Mouse (Mus musculus): Measurements from ENCODE around the gene AC124502.3. TPM values are rescaled to one million over a fixed set of nuclear protein-coding genes. Genes with fewer than 3 reads are reported as not detected.

The AC124502.3 gene
- polyA plus RNA-seq, 1 experiment, result not detected

GRCm38 (mm10) chr19:5056251-5056650 lies 17.6 kb downstream of the AC124502.3 start:
- H3K4me1 ChIP-seq, result peaks cover 69% of the 10 kb centered on the region
- peaks cover 44% of the 10 kb centered on the region for H3K27me3 ChIP-seq (replicated peaks)
- H3K4me3 ChIP-seq (replicated peaks), result no peak overlapping the region
- no peak for TF ChIP-seq FLI1 (IDR thresholded peaks at IDR 0.05; ENCODE audit: low read length)
- no peak for TF ChIP-seq GATA1 (IDR thresholded peaks at IDR 0.05; ENCODE audit: borderline replicate concordance, low read length)
- H3K9me3 ChIP-seq, result no peaks in the 10 kb centered on the region
- H3K36me3 ChIP-seq (replicated peaks; ENCODE audit: low read length), result no peaks in the 10 kb centered on the region

GRCm38 (mm10) chr19:5057876-5058775 lies 19.4 kb downstream of the AC124502.3 start:
- Histone ChIP-seq H3K36me3 (replicated peaks; ENCODE audit: low read length) (no peaks in the 10 kb centered on the region), H3K4me1 (peaks cover 58% of the 10 kb centered on the region), H3K27me3 (replicated peaks) (peaks cover 34% of the 10 kb centered on the region), H3K4me3 (replicated peaks) (no peak overlapping the region), H3K9me3 (no peaks in the 10 kb centered on the region)
- no peak for TF ChIP-seq FLI1 (IDR thresholded peaks at IDR 0.05; ENCODE audit: low read length)
- TF ChIP-seq GATA1 (IDR thresholded peaks at IDR 0.05; ENCODE audit: borderline replicate concordance, low read length), result no peak

GRCm38 (mm10) chr19:5058801-5059771 lies 20.4 kb downstream of the AC124502.3 start:
- H3K4me3 ChIP-seq (replicated peaks), result peak overlapping the region; percentile 13
- H3K9me3 ChIP-seq, result no peaks in the 10 kb centered on the region
- peaks cover 54% of the 10 kb centered on the region for H3K4me1 ChIP-seq
- H3K36me3 ChIP-seq (replicated peaks; ENCODE audit: low read length), result no peaks in the 10 kb centered on the region
- TF ChIP-seq GATA1 (IDR thresholded peaks at IDR 0.05; ENCODE audit: borderline replicate concordance, low read length) (no peak), FLI1 (IDR thresholded peaks at IDR 0.05; ENCODE audit: low read length) (no peak)
- H3K27me3 ChIP-seq (replicated peaks), result peaks cover 25% of the 10 kb centered on the region

- Histone ChIP-seq H3K27me3 (replicated peaks) (peaks cover 25% of the 10 kb centered on the region), H3K9me3 (no peaks in the 10 kb centered on the region), H3K4me3 (replicated peaks) (no peak overlapping the region), H3K4me1 (peaks cover 64% of the 10 kb centered on the region), H3K36me3 (replicated peaks; ENCODE audit: low read length) (no peaks in the 10 kb centered on the region)
- TF ChIP-seq GATA1 (IDR thresholded peaks at IDR 0.05; ENCODE audit: borderline replicate concordance, low read length) (no peak), FLI1 (IDR thresholded peaks at IDR 0.05; ENCODE audit: low read length) (no peak)
Observed at GRCm38 (mm10) chr19:5060365-5061330, 22.0 kb downstream of the AC124502.3 start.

- Histone ChIP-seq H3K4me1 (peaks cover 59% of the 10 kb centered on the region), H3K9me3 (no peaks in the 10 kb centered on the region), H3K27me3 (replicated peaks) (peaks cover 27% of the 10 kb centered on the region), H3K36me3 (replicated peaks; ENCODE audit: low read length) (no peaks in the 10 kb centered on the region), H3K4me3 (replicated peaks) (no peak overlapping the region)
- TF ChIP-seq GATA1 (IDR thresholded peaks at IDR 0.05; ENCODE audit: borderline replicate concordance, low read length), result no peak
Observed at GRCm38 (mm10) chr19:5062041-5062440, 23.4 kb downstream of the AC124502.3 start.

- Histone ChIP-seq H3K36me3 (replicated peaks; ENCODE audit: low read length) (no peaks in the 10 kb centered on the region), H3K9me3 (no peaks in the 10 kb centered on the region), H3K4me3 (replicated peaks) (no peak overlapping the region), H3K27me3 (replicated peaks) (peaks cover 31% of the 10 kb centered on the region), H3K4me1 (peaks cover 59% of the 10 kb centered on the region)
- TF ChIP-seq FLI1 (IDR thresholded peaks at IDR 0.05; ENCODE audit: low read length), result no peak
Observed at GRCm38 (mm10) chr19:5062446-5062845, 23.8 kb downstream of the AC124502.3 start.

- Histone ChIP-seq H3K4me1 (peaks cover 48% of the 10 kb centered on the region), H3K27me3 (replicated peaks) (peaks cover 58% of the 10 kb centered on the region), H3K36me3 (replicated peaks; ENCODE audit: low read length) (no peaks in the 10 kb centered on the region), H3K4me3 (replicated peaks) (no peak overlapping the region), H3K9me3 (no peaks in the 10 kb centered on the region)
- TF ChIP-seq GATA1 (IDR thresholded peaks at IDR 0.05; ENCODE audit: borderline replicate concordance, low read length) (no peak), FLI1 (IDR thresholded peaks at IDR 0.05; ENCODE audit: low read length) (no peak)
Observed at GRCm38 (mm10) chr19:5065104-5065503, 26.4 kb downstream of the AC124502.3 start.

- TF ChIP-seq FLI1 (IDR thresholded peaks at IDR 0.05; ENCODE audit: low read length), result no peak
- TF ChIP-seq GATA1 (IDR thresholded peaks at IDR 0.05; ENCODE audit: borderline replicate concordance, low read length), result no peak
- Histone ChIP-seq H3K36me3 (replicated peaks; ENCODE audit: low read length) (no peaks in the 10 kb centered on the region), H3K4me1 (peaks cover 46% of the 10 kb centered on the region), H3K9me3 (no peaks in the 10 kb centered on the region), H3K27me3 (replicated peaks) (peaks cover 71% of the 10 kb centered on the region), H3K4me3 (replicated peaks) (peak overlapping the region; percentile 86)
Observed at GRCm38 (mm10) chr19:5067040-5067799, 28.5 kb downstream of the AC124502.3 start.
